Mouse (Mus musculus) midbrain, postnatal 0 days (tissue): ENCODE measurements at regions not wholly inside any gene's neighbourhood (a gene's known extent, or its start where the extent isn't known, plus 50 kb on each side); places are given as distances from the start of the nearest gene placed in this dataset.

Experiments
- ATAC-seq: fragments of 200-750 bp; cut with Nextera tagmentation; 2 replicates; pipeline ENCODE4 v1.8.0; 2017; ENCODE audit warnings: moderate number of reproducible peaks, mild to moderate bottlenecking, moderate TSS enrichment, moderate library complexity; ENCODE audit not compliant: low FRiP score
- DNase-seq: peaks from one replicate; pipeline ENCODE4 v3.0.0-alpha.2; 2015; ENCODE audit warnings: low spot score
- H3K27ac ChIP-seq: fragments of 300-500 bp; sonication (generic); 2 replicates; pipeline ENCODE4 v1.5.1; 2014; ENCODE audit warnings: low read depth, mild to moderate bottlenecking, low read length, mixed read lengths
- H3K27me3 ChIP-seq: fragments of 300-500 bp; sonication (generic); 2 replicates; pipeline ENCODE4 v1.6.1; 2014; ENCODE audit warnings: low read length, control low read depth, mixed read lengths; ENCODE audit not compliant: insufficient read depth
- H3K36me3 ChIP-seq: fragments of 300-500 bp; sonication (generic); 2 replicates; pipeline ENCODE4 v1.6.1; 2014; ENCODE audit warnings: low read length, control low read depth, mixed read lengths; ENCODE audit not compliant: insufficient read depth
- H3K4me1 ChIP-seq: fragments of 300-500 bp; sonication (generic); 2 replicates; pipeline ENCODE4 v1.6.1; 2014; ENCODE audit warnings: mild to moderate bottlenecking, control low read depth, antibody characterized with exemption, low read length, mixed read lengths; ENCODE audit not compliant: insufficient read depth
- H3K4me2 ChIP-seq: fragments of 300-500 bp; sonication (generic); 2 replicates; pipeline ENCODE4 v1.6.1; 2014; ENCODE audit warnings: low read depth, mild to moderate bottlenecking, low read length, mixed read lengths; ENCODE audit not compliant: poor library complexity, severe bottlenecking
- H3K4me3 ChIP-seq: fragments of 300-500 bp; sonication (generic); 2 replicates; pipeline ENCODE4 v1.5.1; 2014; ENCODE audit warnings: low read depth, mild to moderate bottlenecking, low read length, moderate library complexity
- H3K9ac ChIP-seq: fragments of 300-500 bp; sonication (generic); replicated peaks from 2 replicates; pipeline ENCODE4 v1.6.1; 2014; ENCODE audit warnings: mild to moderate bottlenecking, low read length, moderate library complexity, mixed read lengths; ENCODE audit not compliant: poor library complexity, severe bottlenecking
- H3K9me3 ChIP-seq: fragments of 300-500 bp; sonication (generic); 2 replicates; pipeline ENCODE4 v1.6.1; 2016; ENCODE audit warnings: low read length, control low read depth
- CTCF ChIP-seq: IDR thresholded peaks from 2 replicates; pipeline ENCODE4 v1.5.1; 2016; ENCODE audit warnings: antibody characterized with exemption, mild to moderate bottlenecking
- WGBS: fragments of 180-500 bp; shearing (Covaris S2); extraction: QIAGEN DNeasy Blood & Tissue Kit; methylation state at CpG from one replicate; pipeline ENCODE4 v1.1.7; 2014; 5-methylcytosine and 5-hydroxymethylcytosine counted together

DNA sequence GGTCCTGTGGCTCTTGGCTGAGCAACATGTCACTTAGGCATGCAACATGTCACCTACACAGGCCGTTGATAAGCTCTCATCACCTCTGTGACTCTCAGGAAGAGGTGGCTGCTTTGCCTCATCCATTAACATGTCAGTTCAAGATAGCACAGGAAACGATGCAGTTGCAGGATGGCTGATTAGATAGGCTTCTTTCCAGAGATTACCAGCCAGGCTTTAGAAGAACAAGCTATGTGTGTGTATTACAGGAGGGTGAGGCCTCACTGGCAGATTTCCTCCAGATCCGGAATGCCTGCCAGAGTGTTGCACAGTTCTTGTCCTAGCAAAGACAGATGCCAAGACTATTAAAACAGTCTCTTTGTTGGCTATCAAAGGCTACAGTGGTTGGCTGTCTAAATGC is 220.2 kb upstream of the Ank start:
- DNase-seq = peak; percentile 19
- ATAC-seq = no peak

DNA sequence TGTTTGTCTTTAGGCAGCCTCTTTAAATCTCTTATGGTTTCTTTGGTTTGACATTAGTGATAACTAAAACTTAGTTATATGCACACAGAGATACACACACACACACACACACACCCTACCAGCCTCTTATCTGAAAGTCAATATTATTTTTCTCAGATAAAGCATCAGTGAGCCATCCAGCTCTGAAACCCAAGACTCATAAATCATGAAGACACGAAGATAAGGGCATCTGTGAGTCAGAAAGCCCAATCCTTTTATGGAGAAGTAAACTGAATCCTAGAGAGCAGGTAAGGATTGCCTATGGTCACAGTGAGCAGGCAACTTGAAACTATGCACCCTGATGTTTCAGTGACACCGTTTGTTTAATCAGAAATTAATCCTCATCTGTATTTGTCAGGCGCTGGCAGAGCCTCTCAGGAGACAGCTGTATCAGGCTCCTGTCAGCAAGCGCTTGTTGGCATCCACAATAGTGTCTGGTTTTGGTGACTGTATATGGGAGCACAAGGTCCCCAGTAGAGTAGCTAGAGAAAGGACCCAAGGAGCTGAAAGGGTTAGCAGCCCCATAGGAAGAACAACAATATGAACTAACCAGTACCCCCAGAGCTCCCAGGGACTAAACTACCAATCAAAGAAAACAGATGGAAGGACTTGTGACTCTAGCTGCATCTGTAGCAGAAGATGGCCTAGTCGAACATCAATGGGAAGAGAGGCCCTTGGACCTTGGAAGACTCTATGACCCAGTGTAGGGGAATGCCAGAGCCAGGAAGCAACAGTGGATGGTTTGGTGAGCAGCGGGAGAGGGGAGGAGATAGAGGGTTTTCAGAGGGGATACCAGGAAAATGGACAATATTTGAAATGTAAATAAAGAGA is 207.3 kb upstream of the Ank start:
- Histone ChIP-seq H3K27ac (no peak overlapping the region), H3K9me3 (no peaks in the 10 kb centered on the region), H3K36me3 (no peaks in the 10 kb centered on the region), H3K4me3 (no peak overlapping the region), H3K4me2 (no peak overlapping the region), H3K9ac (no peak overlapping the region), H3K27me3 (no peaks in the 10 kb centered on the region), H3K4me1 (no peaks in the 10 kb centered on the region)
- DNase-seq = no peak
- WGBS = 79% methylated on average over 6 of the region's 6 CpGs
- no peak for ATAC-seq
- no peak for TF ChIP-seq CTCF

More for the DNA sequence above, 220.2 kb upstream of the Ank start:
- Histone ChIP-seq H3K27ac (no peak overlapping the region), H3K4me3 (no peak overlapping the region), H3K36me3 (no peaks in the 10 kb centered on the region), H3K4me1 (no peaks in the 10 kb centered on the region), H3K27me3 (no peaks in the 10 kb centered on the region), H3K9me3 (no peaks in the 10 kb centered on the region), H3K9ac (no peak overlapping the region), H3K4me2 (no peak overlapping the region)
- 72% methylated on average over 3 of the region's 3 CpGs for WGBS
- no peak for TF ChIP-seq CTCF

DNA sequence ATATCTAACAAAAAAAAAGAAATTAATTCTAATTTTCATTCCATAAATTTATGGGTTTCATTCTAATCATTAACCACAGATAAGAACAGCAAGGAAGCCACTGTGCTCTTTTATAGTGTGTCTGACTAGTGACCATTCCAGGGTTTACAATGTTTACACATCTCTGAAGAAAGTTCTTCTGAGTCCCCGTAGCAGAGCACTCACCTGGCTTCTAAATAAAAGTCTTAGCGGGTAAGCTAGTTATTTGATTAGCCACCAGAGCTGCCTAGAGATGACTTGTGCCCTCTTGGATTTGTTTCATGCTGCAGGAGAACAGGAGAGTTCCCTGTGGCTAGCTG is 206.7 kb upstream of the Ank start:
- 79% methylated on average over 2 of the region's 2 CpGs for WGBS
- Histone ChIP-seq H3K4me1 (no peaks in the 10 kb centered on the region), H3K9ac (no peak overlapping the region), H3K4me2 (no peak overlapping the region), H3K9me3 (no peaks in the 10 kb centered on the region), H3K4me3 (no peak overlapping the region), H3K27ac (no peak overlapping the region), H3K36me3 (no peaks in the 10 kb centered on the region), H3K27me3 (no peaks in the 10 kb centered on the region)
- TF ChIP-seq CTCF = no peak
- ATAC-seq (no peak), DNase-seq (no peak)

DNA sequence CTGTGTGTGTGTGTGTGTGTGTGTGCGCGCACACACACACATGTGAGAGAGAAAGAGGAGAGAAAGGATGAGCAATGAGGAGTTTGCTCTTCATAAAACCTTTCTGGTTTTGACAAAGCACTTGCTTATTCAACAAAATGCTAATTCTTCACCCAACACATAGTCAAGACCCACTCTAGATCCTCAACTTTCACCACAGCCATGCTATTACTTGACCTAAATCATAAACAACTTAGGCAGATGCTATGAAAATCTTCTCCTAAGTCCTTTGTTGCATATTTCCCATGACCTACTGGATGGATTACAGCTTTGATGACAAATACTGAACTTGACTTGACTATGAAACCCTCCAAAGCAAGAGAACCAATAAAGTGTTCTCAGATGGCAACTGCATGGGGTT is 196.3 kb upstream of the Ank start:
- WGBS = 97% methylated on average over 2 of the region's 2 CpGs
- ATAC-seq (no peak), DNase-seq (no peak)
- Histone ChIP-seq H3K27me3 (no peaks in the 10 kb centered on the region), H3K9me3 (no peaks in the 10 kb centered on the region), H3K4me1 (no peaks in the 10 kb centered on the region), H3K4me3 (no peak overlapping the region), H3K27ac (no peak overlapping the region), H3K4me2 (no peak overlapping the region), H3K36me3 (no peaks in the 10 kb centered on the region), H3K9ac (no peak overlapping the region)
- TF ChIP-seq CTCF = no peak

DNA sequence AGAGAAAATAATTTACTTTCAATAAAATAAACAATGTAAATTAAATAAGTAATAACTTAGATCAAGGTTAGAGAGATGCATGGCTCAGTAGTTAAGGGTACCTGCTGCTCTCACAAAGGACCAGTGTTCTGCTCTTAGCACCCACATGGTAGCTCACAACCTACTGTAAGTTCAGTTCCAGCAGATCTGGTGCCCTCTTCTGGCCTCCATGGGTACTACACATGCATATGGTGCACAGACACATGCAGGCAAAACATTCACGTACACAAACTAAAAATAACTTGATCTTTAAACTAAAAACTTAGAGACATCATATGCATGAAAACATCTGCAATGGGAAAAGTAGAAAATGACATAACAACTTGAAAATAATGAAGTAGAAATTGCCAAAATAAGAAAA is 184.2 kb upstream of the Ank start:
- Histone ChIP-seq H3K9me3 (no peaks in the 10 kb centered on the region), H3K36me3 (no peaks in the 10 kb centered on the region), H3K27me3 (no peaks in the 10 kb centered on the region), H3K4me3 (no peak overlapping the region), H3K27ac (no peak overlapping the region), H3K9ac (no peak overlapping the region), H3K4me1 (no peaks in the 10 kb centered on the region), H3K4me2 (no peak overlapping the region)
- no peak for ATAC-seq
- WGBS = 91% methylated on average over 1 of the region's 1 CpGs
- TF ChIP-seq CTCF = peak; percentile 23; the same call in 1 of the 2 replicates
- no peak for DNase-seq

DNA sequence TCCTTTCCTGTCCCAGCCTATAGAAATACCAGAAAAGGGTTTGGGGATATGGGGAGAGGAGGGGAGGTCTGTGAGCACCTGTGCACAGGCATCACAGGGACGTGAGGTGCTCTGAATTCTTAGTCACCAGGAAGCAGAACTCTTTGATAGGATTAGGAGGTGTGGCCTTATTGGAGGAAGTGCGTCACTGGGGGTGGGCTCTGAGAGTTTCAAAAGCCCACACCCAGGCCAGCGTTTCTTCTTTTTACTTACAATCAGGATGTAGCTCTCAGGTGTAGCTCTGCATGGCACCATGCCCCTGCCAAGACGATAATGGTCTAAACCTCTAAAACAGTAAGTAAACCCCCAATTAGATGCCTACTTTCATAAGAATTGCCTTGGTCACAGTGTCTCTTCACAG is 162.6 kb upstream of the Ank start:
- Histone ChIP-seq H3K27ac (no peak overlapping the region), H3K27me3 (no peaks in the 10 kb centered on the region), H3K36me3 (no peaks in the 10 kb centered on the region), H3K9me3 (no peaks in the 10 kb centered on the region), H3K4me2 (no peak overlapping the region), H3K4me1 (no peaks in the 10 kb centered on the region), H3K9ac (no peak overlapping the region), H3K4me3 (no peak overlapping the region)
- no peak for TF ChIP-seq CTCF
- 87% methylated on average over 4 of the region's 4 CpGs for WGBS
- no peak for DNase-seq
- no peak for ATAC-seq
